Mouse (Mus musculus): ENCODE results near the gene Frmd5.
"Not testable (repeated sequence)": the region's sequence is repeated elsewhere in the genome, so short reads cannot be mapped to it uniquely, and the experiment has no call there.

Gene Frmd5

GRCm38 (mm10) chr2:121565911-121566310, 241.0 kb downstream of the Frmd5 start:
- no peak for DNase-seq

- no peak for DNase-seq
These were observed 243.8 kb downstream of the Frmd5 start for GRCm38 (mm10) chr2:121563117-121563516.

- peak; percentile 28 for DNase-seq
These were observed 255.6 kb downstream of the Frmd5 start for GRCm38 (mm10) chr2:121551271-121551670.

GRCm38 (mm10) chr2:121549630-121550029, 257.3 kb downstream of the Frmd5 start:
- DNase-seq: no peak

- no peak for DNase-seq
These were observed 262.1 kb downstream of the Frmd5 start for GRCm38 (mm10) chr2:121544829-121545228.

- no peak for DNase-seq
These were observed 281.8 kb downstream of the Frmd5 start for GRCm38 (mm10) chr2:121525056-121525455.

GRCm38 (mm10) chr2:121522830-121523229, 284.1 kb downstream of the Frmd5 start:
- not testable (repeated sequence) for DNase-seq

- DNase-seq: no peak
These were observed 284.9 kb downstream of the Frmd5 start for GRCm38 (mm10) chr2:121522006-121522405.

GRCm38 (mm10) chr2:121518711-121519110, 288.2 kb downstream of the Frmd5 start:
- DNase-seq: not testable (repeated sequence)

- DNase-seq: no peak
These were observed 288.8 kb downstream of the Frmd5 start for GRCm38 (mm10) chr2:121518106-121518505.

- DNase-seq: no peak
These were observed 292.7 kb downstream of the Frmd5 start for GRCm38 (mm10) chr2:121514211-121514610.

- not testable (repeated sequence) for DNase-seq
These were observed 293.7 kb downstream of the Frmd5 start for GRCm38 (mm10) chr2:121512991-121513765.

GRCm38 (mm10) chr2:121511401-121511800, 295.5 kb downstream of the Frmd5 start:
- DNase-seq: no peak

- DNase-seq: peak; percentile 28
These were observed 297.3 kb downstream of the Frmd5 start for GRCm38 (mm10) chr2:121509584-121509983.

GRCm38 (mm10) chr2:121507951-121508330, 298.9 kb downstream of the Frmd5 start:
- DNase-seq: no peak

GRCm38 (mm10) chr2:121507173-121507950, 299.5 kb downstream of the Frmd5 start:
- no peak for DNase-seq

GRCm38 (mm10) chr2:121505942-121506882, 300.7 kb downstream of the Frmd5 start, which contains the start of the genes Mfap1a and Wdr76:
Gene Mfap1a (minus strand): TSS chr2:121506665.
Gene Wdr76 (plus strand): TSS chr2:121506723.
- DNase-seq: peak; percentile 81

- not testable (repeated sequence) for DNase-seq
These were observed 305.3 kb downstream of the Frmd5 start for GRCm38 (mm10) chr2:121501550-121501949.

Measured in cerebellum, adult 11-12 months (tissue).